Mouse (Mus musculus) CH12.LX (cell line): Measurements from ENCODE around the gene Ubl3. TPM values are rescaled to one million over a fixed set of nuclear protein-coding genes. Genes with fewer than 3 reads are reported as not detected.

Experiments
- DNase-seq: peaks from one replicate; pipeline ENCODE4 v3.0.0-alpha.2; 2013; ENCODE audit errors: extremely low read depth
- H3K27ac ChIP-seq: 2 replicates; pipeline ENCODE4 v1.5.1; 2012; ENCODE audit warnings: low read depth, mild to moderate bottlenecking, control low read depth, moderate library complexity; ENCODE audit not compliant: insufficient read depth
- H3K27me3 ChIP-seq: replicated peaks from 2 replicates; pipeline ENCODE3; 2012; ENCODE audit warnings: inconsistent platforms
- H3K36me3 ChIP-seq, 2 experiments: replicated peaks in 1 of 2; 2 replicates each; pipeline versions ENCODE3 to v1.6.1; 2012; ENCODE audit warnings: inconsistent platforms in 1 of 2, low read length in 1 of 2, mild to moderate bottlenecking in 1 of 2, mixed read lengths in 1 of 2, moderate library complexity in 1 of 2; ENCODE audit not compliant: control insufficient read depth in 1 of 2, insufficient read depth in 1 of 2
- H3K4me1 ChIP-seq, 2 experiments: 2 replicates each; pipeline ENCODE4 v1.6.1; 2012; ENCODE audit warnings: inconsistent platforms in 1 of 2, moderate library complexity in 1 of 2; ENCODE audit not compliant: insufficient read depth in 2 of 2, control insufficient read depth in 1 of 2
- H3K4me2 ChIP-seq: 2 replicates; pipeline ENCODE4 v1.6.1; 2012; ENCODE audit warnings: low read depth, mild to moderate bottlenecking, control low read depth; ENCODE audit not compliant: poor library complexity, insufficient read depth, severe bottlenecking
- H3K4me3 ChIP-seq, 3 experiments: fragments of 150-350 bp in 1 of 3; sonication (generic) in 1 of 3; replicated peaks in 1 of 3; 2 replicates each; pipeline versions ENCODE3 to v1.5.1; 2011 to 2012; ENCODE audit warnings: low read depth in 2 of 3, low read length in 2 of 3, mild to moderate bottlenecking in 2 of 3, moderate library complexity in 2 of 3, control low read depth in 1 of 3, improper control_type of control experiment in 1 of 3, inconsistent platforms in 1 of 3, mixed read lengths in 1 of 3; ENCODE audit not compliant: poor library complexity in 1 of 3
- H3K79me2 ChIP-seq: replicated peaks from 2 replicates; pipeline ENCODE4 v1.6.1; 2012; ENCODE audit warnings: mild to moderate bottlenecking, moderate library complexity; ENCODE audit not compliant: control insufficient read depth, poor library complexity, insufficient read depth, severe bottlenecking; ENCODE audit errors: extremely low read depth
- H3K9ac ChIP-seq: 2 replicates; pipeline ENCODE4 v1.6.1; 2012; ENCODE audit warnings: low read depth, mild to moderate bottlenecking, control low read depth, moderate library complexity; ENCODE audit not compliant: insufficient read depth
- H3K9me3 ChIP-seq: replicated peaks from 2 replicates; pipeline ENCODE3; 2012; ENCODE audit warnings: low read length, inconsistent platforms, mixed read lengths
- BHLHE40 ChIP-seq: IDR thresholded peaks from 2 replicates; pipeline ENCODE4 v1.6.1; 2011; ENCODE audit warnings: mild to moderate bottlenecking, low read depth, low read length, improper control_type of control experiment
- CHD1 ChIP-seq: IDR thresholded peaks from 2 replicates; pipeline ENCODE4 v1.6.1; 2012; ENCODE audit warnings: low read depth, low read length, improper control_type of control experiment, inconsistent platforms
- CHD2 ChIP-seq: IDR thresholded peaks from 2 replicates; pipeline ENCODE4 v1.6.1; 2011; ENCODE audit warnings: low read length, improper control_type of control experiment
- CTCF ChIP-seq, 2 experiments: IDR thresholded peaks in 1 of 2; conservative IDR thresholded peaks in 1 of 2; 2 replicates each; pipeline ENCODE4 v1.5.1; 2011 to 2012; ENCODE audit warnings: low read depth in 2 of 2, low read length in 2 of 2, improper control_type of control experiment in 1 of 2, inconsistent platforms in 1 of 2, mild to moderate bottlenecking in 1 of 2, moderate library complexity in 1 of 2
- EP300 ChIP-seq: IDR thresholded peaks from 2 replicates; pipeline ENCODE4 v1.6.1; 2011; ENCODE audit warnings: low read length, improper control_type of control experiment
- ETS1 ChIP-seq: conservative IDR thresholded peaks from 2 replicates; pipeline ENCODE4 v1.6.1; 2012; ENCODE audit warnings: low read depth, mild to moderate bottlenecking, inconsistent platforms, low read length, improper control_type of control experiment, moderate library complexity
- GABPA ChIP-seq: IDR thresholded peaks from 2 replicates; pipeline ENCODE4 v1.6.1; 2012; ENCODE audit warnings: low read depth, low read length, improper control_type of control experiment, inconsistent platforms; ENCODE audit not compliant: insufficient replicate concordance
- HCFC1 ChIP-seq: IDR thresholded peaks from 2 replicates; pipeline ENCODE4 v1.6.1; 2012; ENCODE audit warnings: low read depth, mild to moderate bottlenecking, inconsistent platforms, low read length, improper control_type of control experiment
- IRF4 ChIP-seq: IDR thresholded peaks from 2 replicates; pipeline ENCODE4 v1.6.1; 2014; ENCODE audit warnings: low read depth, mild to moderate bottlenecking, inconsistent platforms, low read length, improper control_type of control experiment
- JUN ChIP-seq: IDR thresholded peaks from 2 replicates; pipeline ENCODE4 v1.6.1; 2011; ENCODE audit warnings: low read depth, mild to moderate bottlenecking, low read length, improper control_type of control experiment, moderate library complexity; ENCODE audit not compliant: insufficient read depth
- MAFK ChIP-seq: IDR thresholded peaks from 2 replicates; pipeline ENCODE4 v1.6.1; 2011; ENCODE audit warnings: low read length, improper control_type of control experiment; ENCODE audit not compliant: insufficient replicate concordance
- MAZ ChIP-seq: IDR thresholded peaks from 2 replicates; pipeline ENCODE4 v1.6.1; 2012; ENCODE audit warnings: low read depth, mild to moderate bottlenecking, inconsistent platforms, low read length, improper control_type of control experiment, moderate library complexity
- PAX5 ChIP-seq: IDR thresholded peaks from 2 replicates; pipeline ENCODE4 v1.6.1; 2012; ENCODE audit warnings: low read length, inconsistent platforms, mixed read lengths
- RAD21 ChIP-seq: IDR thresholded peaks from 2 replicates; pipeline ENCODE4 v1.6.1; 2011; ENCODE audit warnings: low read depth, mild to moderate bottlenecking, low read length, improper control_type of control experiment, moderate library complexity
- RCOR1 ChIP-seq: conservative IDR thresholded peaks from 2 replicates; pipeline ENCODE4 v1.6.1; 2012; ENCODE audit warnings: low read depth, mild to moderate bottlenecking, inconsistent platforms, low read length, improper control_type of control experiment
- SIN3A ChIP-seq: IDR thresholded peaks from 2 replicates; pipeline ENCODE4 v1.6.1; 2012; ENCODE audit warnings: low read length, improper control_type of control experiment, inconsistent platforms
- SMC3 ChIP-seq: IDR thresholded peaks from 2 replicates; pipeline ENCODE4 v1.6.1; 2011; ENCODE audit warnings: low read depth, low read length, improper control_type of control experiment
- TBP ChIP-seq: conservative IDR thresholded peaks from 2 replicates; pipeline ENCODE4 v1.6.1; 2011; ENCODE audit warnings: low read depth, low read length, improper control_type of control experiment
- TCF12 ChIP-seq: IDR thresholded peaks from 2 replicates; pipeline ENCODE4 v1.6.1; 2014; ENCODE audit warnings: low read depth, mild to moderate bottlenecking, inconsistent platforms, low read length, improper control_type of control experiment
- ZC3H11A ChIP-seq: IDR thresholded peaks from 2 replicates; pipeline ENCODE4 v1.6.1; 2012; ENCODE audit warnings: low read depth, mild to moderate bottlenecking, inconsistent platforms, low read length, improper control_type of control experiment
- ZNF384 ChIP-seq: IDR thresholded peaks from 2 replicates; pipeline ENCODE4 v1.6.1; 2012; ENCODE audit warnings: low read depth, low read length, improper control_type of control experiment, inconsistent platforms
- dilution Hi-C: fragments of 300-500 bp; cut with MboI; formaldehyde crosslinking; loops from 2 replicates; pipeline ENCODE4 v1.14.3; 2020; ENCODE audit warnings: low sequenced_read_pairs; ENCODE audit not compliant: extremely low pct_unique_long_range_greater_than_20kb, extremely low pct_ligation_motif_present
- in situ Hi-C: fragments of 300-500 bp; cut with MboI; formaldehyde crosslinking; loops from 3 replicates; pipeline ENCODE4 v1.14.3; 2019; ENCODE audit warnings: low sequenced_read_pairs, low pct_ligation_motif_present, low pct_unique_long_range_greater_than_20kb, mixed read lengths
- polyA plus RNA-seq: library from polyadenylated mRNA; unstranded; fragments of >175 nt; gene quantifications from 2 replicates; pipeline ENCODE4 v1.2.1, GENCODE M21; 2012; ENCODE audit warnings: low read depth; ENCODE audit not compliant: insufficient read length
- total RNA-seq, 2 experiments: library from RNA; depleted of rRNA; stranded (reverse); fragments of 300-350 nt in 1 of 2; fragments of >200 nt in 1 of 2; gene quantifications; 2 replicates each; pipeline ENCODE4 v1.2.3; 2012 to 2014

Ubl3 gene
- total and polyA plus RNA-seq, 3 experiments, result 46.9 to 83.3 (median 81.8) TPM

DNA sequence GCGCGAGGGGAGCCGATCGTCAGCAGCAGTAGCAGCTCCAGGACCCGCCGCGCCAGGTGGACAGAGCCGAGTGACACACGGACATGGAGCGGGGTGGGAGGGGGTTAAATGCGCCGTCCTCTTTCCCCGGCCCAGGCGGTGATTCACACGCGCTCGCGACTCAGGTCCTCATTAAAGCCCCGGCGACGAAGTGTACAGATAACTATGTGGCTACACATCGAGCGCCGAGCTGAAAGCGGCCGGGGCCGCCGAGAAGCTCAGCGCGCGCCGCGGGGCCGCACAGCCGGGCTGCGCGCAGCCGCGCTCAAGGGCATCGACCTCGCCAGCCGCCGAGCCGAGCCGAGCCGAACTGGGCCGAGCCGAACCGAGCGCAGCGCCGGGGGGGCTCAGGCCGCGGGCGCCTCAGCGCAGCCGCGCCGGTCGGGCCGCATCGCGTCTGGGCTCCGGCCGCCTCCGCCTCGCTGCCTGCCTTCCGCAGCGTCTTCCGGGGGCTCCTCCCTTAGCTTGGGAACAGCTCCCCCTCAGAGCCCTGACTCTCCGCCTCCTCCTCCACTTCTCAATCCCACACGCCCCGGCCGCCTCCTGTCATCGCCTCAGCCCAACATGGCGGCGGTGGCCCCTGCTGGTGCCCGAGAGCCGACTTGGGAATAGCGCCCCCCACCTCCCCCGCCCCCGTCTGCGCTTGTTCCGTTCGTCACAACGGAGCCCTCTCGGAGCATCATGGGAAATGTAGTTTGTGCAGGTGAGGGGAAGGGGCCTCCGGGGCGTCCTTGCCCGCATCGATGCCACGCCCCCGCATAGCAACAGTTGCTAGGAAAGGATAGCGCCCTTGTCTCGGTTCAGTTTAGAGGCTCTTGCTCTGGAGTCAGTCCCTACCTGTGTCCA, at the start of gene Ubl3 (continued):
- TF ChIP-seq CTCF (conservative IDR thresholded peaks at IDR 0.05 in 1 of 2, IDR thresholded peaks at IDR 0.05 in 1 of 2; ENCODE audit: low read depth in 2 of 2, low read length in 2 of 2), result peak in 1 of 2 experiments; percentile 35; a peak in 2 of 4 replicates

DNA sequence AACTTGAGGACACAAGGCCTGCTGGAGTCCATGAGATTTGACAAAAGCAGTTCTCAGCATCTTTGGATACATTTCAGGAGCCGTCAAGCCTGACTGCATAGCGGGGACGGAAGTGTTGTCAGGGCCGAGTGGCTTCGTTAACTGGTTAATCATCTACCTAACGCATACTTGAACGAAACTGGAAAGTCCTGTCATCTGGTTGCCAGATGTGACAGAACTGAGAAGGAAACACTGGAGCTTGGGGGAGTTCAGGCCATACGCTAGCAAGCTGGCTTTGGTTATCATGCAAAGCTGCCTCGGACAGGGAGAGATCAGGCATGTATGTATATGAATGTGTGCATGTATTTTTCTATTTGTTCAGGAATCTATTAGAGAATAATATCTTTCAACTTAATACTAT, 45.8 kb upstream of the Ubl3 start:
- no peak overlapping the region for H3K27ac ChIP-seq
- peaks cover 13% of the 10 kb centered on the region for H3K9me3 ChIP-seq
- peak; percentile 80 for DNase-seq
- in situ Hi-C loops, result no loop called here
- peaks cover 5 to 51% of the 10 kb centered on the region in 2 experiments for H3K4me1 ChIP-seq
- dilution Hi-C loops, result no loop called here
- peak overlapping the region; percentile 9 for H3K4me2 ChIP-seq
- H3K36me3 ChIP-seq, result no peaks in the 10 kb centered on the region
- no peaks in the 10 kb centered on the region for H3K27me3 ChIP-seq
- H3K9ac ChIP-seq, result no peak overlapping the region
- TF ChIP-seq SMC3, result 0 out of 2 replicates have a peak, but pooled peaks have one; percentile 3
- peak; percentile 71 for TF ChIP-seq EP300
- TF ChIP-seq JUN, result 0 out of 2 replicates have a peak, but pooled peaks have one; percentile 2
- TF ChIP-seq BHLHE40, result 0 out of 2 replicates have a peak, but pooled peaks have one; percentile 11
- no peak for TF ChIP-seq ZC3H11A
- no peak; the same call in none of the 2 replicates for TF ChIP-seq RAD21
- TF ChIP-seq IRF4, result peak; percentile 51
- TF ChIP-seq SIN3A, result no peak; the same call in 1 of the 2 replicates
- no peak for TF ChIP-seq MAFK
- TF ChIP-seq PAX5, result no peak
- no peak for TF ChIP-seq CHD2
- TF ChIP-seq ZNF384, result no peak
- TF ChIP-seq TCF12, result peak; percentile 48; the same call in 1 of the 2 replicates
- peak; percentile 88 for TF ChIP-seq ETS1
- TF ChIP-seq, all 38 proteins: peak for 7
- no peak overlapping the region for H3K4me3 ChIP-seq
- H3K79me2 ChIP-seq, result no peaks in the 10 kb centered on the region

DNA sequence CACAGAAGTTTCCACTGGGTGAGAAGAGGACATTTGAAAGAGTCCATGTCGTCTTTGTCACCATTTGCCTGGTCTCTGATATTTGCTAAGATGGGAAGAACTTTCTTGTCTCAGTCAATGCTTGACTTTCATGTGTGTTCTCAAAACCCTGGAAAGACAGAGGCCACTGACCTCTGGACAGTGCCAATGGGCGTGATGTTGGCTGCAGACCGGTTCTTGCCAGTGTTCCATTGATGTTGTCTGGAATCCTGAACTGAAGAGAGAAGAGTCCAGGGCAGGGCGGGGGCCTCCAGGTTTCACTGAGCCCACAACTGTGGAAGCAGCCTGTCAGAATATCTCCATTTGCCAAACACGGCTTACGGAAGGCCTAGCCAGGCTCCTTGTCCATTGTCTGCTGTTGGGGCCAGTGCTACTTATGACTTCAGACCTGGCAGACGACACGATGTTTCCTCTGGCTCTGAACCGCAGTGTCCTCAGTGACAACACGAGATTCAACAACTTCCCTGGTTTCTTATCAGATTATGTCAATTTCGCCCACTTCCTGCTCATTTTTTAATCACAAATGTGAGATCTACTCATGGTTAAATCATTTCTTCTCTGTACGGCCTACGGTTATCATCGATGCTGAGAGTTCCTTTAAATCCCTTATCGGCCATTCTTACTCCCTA, 43.6 kb upstream of the Ubl3 start:
- in situ Hi-C loops (no loop called here), dilution Hi-C loops (no loop called here)
- no peak for DNase-seq

More for the DNA sequence above, 43.6 kb upstream of the Ubl3 start:
- Histone ChIP-seq H3K4me1 (peaks cover 5 to 55% of the 10 kb centered on the region in 2 experiments), H3K27ac (no peak overlapping the region), H3K27me3 (no peaks in the 10 kb centered on the region), H3K9ac (no peak overlapping the region), H3K79me2 (no peaks in the 10 kb centered on the region), H3K9me3 (peaks cover 9% of the 10 kb centered on the region), H3K4me3 (no peak overlapping the region), H3K36me3 (no peaks in the 10 kb centered on the region), H3K4me2 (no peak overlapping the region)
- TF ChIP-seq TBP, result no peak
- TF ChIP-seq MAZ, result no peak
- no peak for TF ChIP-seq GABPA
- no peak for TF ChIP-seq TCF12
- no peak for TF ChIP-seq SMC3
- no peak for TF ChIP-seq CHD1
- no peak for TF ChIP-seq PAX5
- no peak for TF ChIP-seq HCFC1
- no peak for TF ChIP-seq RCOR1
- no peak for TF ChIP-seq CHD2
